Mouse (Mus musculus) limb, embryonic 12.5 days (tissue): Measurements from ENCODE around the gene Prdx6b. TPM values are rescaled to one million over a fixed set of nuclear protein-coding genes. Genes with fewer than 3 reads are reported as not detected.

Source experiments
- ATAC-seq: fragments of 200-750 bp; cut with Nextera tagmentation; 2 replicates; pipeline ENCODE4 v1.8.0; 2017; ENCODE audit warnings: low read depth, moderate TSS enrichment; ENCODE audit not compliant: insufficient number of reproducible peaks, insufficient read depth, low FRiP score, low TSS enrichment
- H3K27ac ChIP-seq: fragments of 300-500 bp; sonication (generic); 2 replicates; pipeline ENCODE4 v1.5.1; 2016; ENCODE audit warnings: mild to moderate bottlenecking, moderate library complexity
- H3K27me3 ChIP-seq: fragments of 300-500 bp; sonication (generic); 2 replicates; pipeline ENCODE4 v1.6.1; 2016; ENCODE audit warnings: mild to moderate bottlenecking, moderate library complexity
- H3K36me3 ChIP-seq: fragments of 300-500 bp; sonication (generic); 2 replicates; pipeline ENCODE4 v1.6.1; 2016; ENCODE audit warnings: mild to moderate bottlenecking, moderate library complexity
- H3K4me1 ChIP-seq: fragments of 300-500 bp; sonication (generic); replicated peaks from 2 replicates; pipeline ENCODE4 v1.6.1; 2016
- H3K4me2 ChIP-seq: fragments of 300-500 bp; sonication (generic); 2 replicates; pipeline ENCODE4 v1.6.1; 2016; ENCODE audit warnings: mild to moderate bottlenecking, moderate library complexity
- H3K4me3 ChIP-seq: fragments of 300-500 bp; sonication (generic); replicated peaks from 2 replicates; pipeline ENCODE4 v1.5.1; 2016; ENCODE audit warnings: mild to moderate bottlenecking
- H3K9ac ChIP-seq: fragments of 300-500 bp; sonication (generic); replicated peaks from 2 replicates; pipeline ENCODE4 v1.6.1; 2016; ENCODE audit warnings: mild to moderate bottlenecking, moderate library complexity
- H3K9me3 ChIP-seq: fragments of 300-500 bp; sonication (generic); 2 replicates; pipeline ENCODE4 v1.6.1; 2016; ENCODE audit warnings: mild to moderate bottlenecking, moderate library complexity
- WGBS: fragments of 180-500 bp; shearing (Covaris S2); methylation state at CpG from one replicate; pipeline ENCODE4 v1.1.7; 2016; 5-methylcytosine and 5-hydroxymethylcytosine counted together
- polyA plus RNA-seq: library from polyadenylated mRNA; unstranded; fragments of >200 nt; fragmentation: Nextera tagmentation; extraction: Ambion mirVana; gene quantifications from 2 replicates; pipeline ENCODE4 v1.2.1, GENCODE M21; 2016

The Prdx6b gene
- polyA plus RNA-seq, 1 experiment from 2014 or later = not detected

- Histone ChIP-seq H3K4me3 (no peak overlapping the region), H3K4me1 (no peaks in the 10 kb centered on the region), H3K9me3 (no peaks in the 10 kb centered on the region), H3K27ac (no peak overlapping the region), H3K27me3 (no peaks in the 10 kb centered on the region), H3K4me2 (no peak overlapping the region), H3K36me3 (peaks cover 72% of the 10 kb centered on the region), H3K9ac (no peak overlapping the region)
- 90% methylated on average over 2 of the region's 2 CpGs for WGBS
- no peak for ATAC-seq
Measured at GRCm38 (mm10) chr2:80325779-80326178, 33.5 kb downstream of the Prdx6b start.

- no peaks in the 10 kb centered on the region for H3K9me3 ChIP-seq
- WGBS = 94% methylated on average over 6 of the region's 6 CpGs
- no peak for ATAC-seq
- H3K9ac ChIP-seq = no peak overlapping the region
- peaks cover 69% of the 10 kb centered on the region for H3K36me3 ChIP-seq
- H3K4me3 ChIP-seq = no peak overlapping the region
- H3K27me3 ChIP-seq = no peaks in the 10 kb centered on the region
- no peak overlapping the region for H3K4me2 ChIP-seq
- no peak overlapping the region for H3K27ac ChIP-seq
- no peaks in the 10 kb centered on the region for H3K4me1 ChIP-seq
Measured at GRCm38 (mm10) chr2:80327272-80327671, 35.0 kb downstream of the Prdx6b start.

GRCm38 (mm10) chr2:80328961-80329653 is 36.8 kb downstream of the Prdx6b start:
- no peak overlapping the region for H3K9ac ChIP-seq
- no peaks in the 10 kb centered on the region for H3K4me1 ChIP-seq
- no peak overlapping the region for H3K27ac ChIP-seq
- H3K27me3 ChIP-seq = no peaks in the 10 kb centered on the region
- H3K36me3 ChIP-seq = peaks cover 66% of the 10 kb centered on the region
- H3K9me3 ChIP-seq = no peaks in the 10 kb centered on the region
- H3K4me2 ChIP-seq = no peak overlapping the region
- H3K4me3 ChIP-seq = no peak overlapping the region
- ATAC-seq = no peak
- 94% methylated on average over 7 of the region's 7 CpGs for WGBS

- Histone ChIP-seq H3K4me2 (no peak overlapping the region), H3K9me3 (no peaks in the 10 kb centered on the region), H3K9ac (no peak overlapping the region), H3K36me3 (peaks cover 90% of the 10 kb centered on the region), H3K4me3 (no peak overlapping the region), H3K27ac (no peak overlapping the region), H3K27me3 (no peaks in the 10 kb centered on the region), H3K4me1 (no peaks in the 10 kb centered on the region)
- 97% methylated on average over 9 of the region's 9 CpGs for WGBS
- no peak for ATAC-seq
Measured at GRCm38 (mm10) chr2:80340537-80340936, 48.3 kb downstream of the Prdx6b start.

Other genes with a start within 250 kb of the Prdx6b start
- 2.0 and 3.1 TPM in 2 replicates for gene Pde1a, start 163.0 kb upstream of the Prdx6b start, polyA plus RNA-seq
- 90.4 and 90.8 TPM in 2 replicates for gene Dnajc10, start 23.0 kb downstream of the Prdx6b start, polyA plus RNA-seq
- gene Frzb, start 155.2 kb downstream of the Prdx6b start, polyA plus RNA-seq = 54.7 and 56.2 TPM in 2 replicates